Mouse (Mus musculus) hindbrain, embryonic 14.5 days (tissue): Measurements from ENCODE around the gene Adat3. TPM values are rescaled to one million over a fixed set of nuclear protein-coding genes. Genes with fewer than 3 reads are reported as not detected.

ENCODE experiments used
- ATAC-seq: fragments of 200-750 bp; cut with Nextera tagmentation; 2 replicates; pipeline ENCODE4 v1.8.0; 2017; ENCODE audit warnings: moderate number of reproducible peaks, mild to moderate bottlenecking, moderate TSS enrichment, moderate library complexity; ENCODE audit not compliant: low FRiP score
- DNase-seq: peaks from one replicate; pipeline ENCODE4 v3.0.0-alpha.2; 2015; ENCODE audit warnings: low spot score
- H3K27ac ChIP-seq: fragments of 300-500 bp; sonication (generic); 2 replicates; pipeline ENCODE4 v1.5.1; 2014; ENCODE audit warnings: mild to moderate bottlenecking, moderate library complexity
- H3K27me3 ChIP-seq: fragments of 300-500 bp; sonication (generic); 2 replicates; pipeline ENCODE4 v1.6.1; 2014; ENCODE audit warnings: mild to moderate bottlenecking, low read length, mixed read lengths; ENCODE audit not compliant: control insufficient read depth, insufficient read depth
- H3K36me3 ChIP-seq: fragments of 300-500 bp; sonication (generic); replicated peaks from 2 replicates; pipeline ENCODE4 v1.6.1; 2014; ENCODE audit not compliant: control insufficient read depth, insufficient read depth
- H3K4me1 ChIP-seq: fragments of 300-500 bp; sonication (generic); replicated peaks from 2 replicates; pipeline ENCODE4 v1.6.1; 2014; ENCODE audit warnings: antibody characterized with exemption, low read length, mixed read lengths; ENCODE audit not compliant: control insufficient read depth, insufficient read depth
- H3K4me2 ChIP-seq: fragments of 300-500 bp; sonication (generic); replicated peaks from 2 replicates; pipeline ENCODE4 v1.6.1; 2014; ENCODE audit warnings: mild to moderate bottlenecking, moderate library complexity
- H3K4me3 ChIP-seq: fragments of 300-500 bp; sonication (generic); replicated peaks from 2 replicates; pipeline ENCODE4 v1.5.1; 2014; ENCODE audit warnings: mild to moderate bottlenecking, low read length
- H3K9ac ChIP-seq: fragments of 300-500 bp; sonication (generic); 2 replicates; pipeline ENCODE4 v1.6.1; 2014
- H3K9me3 ChIP-seq: fragments of 300-500 bp; sonication (generic); 2 replicates; pipeline ENCODE4 v1.6.1; 2016; ENCODE audit warnings: low read length; ENCODE audit not compliant: control insufficient read depth
- WGBS: fragments of 180-500 bp; shearing (Covaris S2); extraction: QIAGEN DNeasy Blood & Tissue Kit; methylation state at CpG from one replicate; pipeline ENCODE4 v1.1.7; 2014; 5-methylcytosine and 5-hydroxymethylcytosine counted together
- polyA plus RNA-seq: library from polyadenylated mRNA; unstranded; fragments of >200 nt; fragmentation: Nextera tagmentation; extraction: Ambion mirVana; gene quantifications from 2 replicates; pipeline ENCODE4 v1.2.1, GENCODE M21; 2014

The Adat3 gene
- polyA plus RNA-seq, 1 experiment from 2014 or later = 5.6 TPM

- Histone ChIP-seq H3K4me3 (no peak overlapping the region), H3K9ac (0 out of 2 replicates have a peak overlapping the region, but pooled peaks have one; percentile 16), H3K27me3 (no peaks in the 10 kb centered on the region), H3K4me1 (peaks cover 26% of the 10 kb centered on the region), H3K4me2 (no peak overlapping the region), H3K27ac (no peak overlapping the region), H3K36me3 (peaks cover 13% of the 10 kb centered on the region), H3K9me3 (no peaks in the 10 kb centered on the region)
- ATAC-seq = no peak
- 96% methylated on average over 29 of the region's 29 CpGs for WGBS
- DNase-seq = no peak
These were observed 33.8 kb upstream of the Adat3 start for GRCm38 (mm10) chr10:80568876-80569275.

- H3K4me1 ChIP-seq = peaks cover 34% of the 10 kb centered on the region
- DNase-seq = no peak
- peaks cover 13% of the 10 kb centered on the region for H3K36me3 ChIP-seq
- no peak for ATAC-seq
- H3K27ac ChIP-seq = no peak overlapping the region
- no peaks in the 10 kb centered on the region for H3K9me3 ChIP-seq
- 38% methylated on average over 10 of the region's 10 CpGs for WGBS
- H3K4me2 ChIP-seq = no peak overlapping the region
- H3K9ac ChIP-seq = no peak overlapping the region
- no peak overlapping the region for H3K4me3 ChIP-seq
- no peaks in the 10 kb centered on the region for H3K27me3 ChIP-seq
These were observed 33.0 kb upstream of the Adat3 start for GRCm38 (mm10) chr10:80569664-80570066.

GRCm38 (mm10) chr10:80570419-80570818 lies 32.3 kb upstream of the Adat3 start:
- Histone ChIP-seq H3K4me3 (no peak overlapping the region), H3K27ac (0 out of 2 replicates have a peak overlapping the region, but pooled peaks have one; percentile 14), H3K4me2 (peak overlapping the region; percentile 37; the same call in 1 of the 2 replicates), H3K4me1 (peaks cover 40% of the 10 kb centered on the region), H3K36me3 (peaks cover 13% of the 10 kb centered on the region), H3K9ac (0 out of 2 replicates have a peak overlapping the region, but pooled peaks have one; percentile 16), H3K9me3 (no peaks in the 10 kb centered on the region), H3K27me3 (no peaks in the 10 kb centered on the region)
- ATAC-seq = no peak
- DNase-seq = no peak
- 90% methylated on average over 10 of the region's 10 CpGs for WGBS

- WGBS = 21% methylated on average over 30 of the region's 30 CpGs
- Histone ChIP-seq H3K4me1 (peaks cover 47% of the 10 kb centered on the region), H3K27ac (peak overlapping the region; percentile 14; the same call in 1 of the 2 replicates), H3K9me3 (no peaks in the 10 kb centered on the region), H3K27me3 (no peaks in the 10 kb centered on the region), H3K36me3 (peaks cover 13% of the 10 kb centered on the region; the same call in 1 of the 2 replicates), H3K9ac (peak overlapping the region; percentile 16; the same call in 1 of the 2 replicates), H3K4me3 (peak overlapping the region; percentile 1; the same call in 1 of the 2 replicates), H3K4me2 (peak overlapping the region; percentile 37)
- ATAC-seq (no peak), DNase-seq (peak; percentile 28)
These were observed 31.5 kb upstream of the Adat3 start for GRCm38 (mm10) chr10:80570871-80571836.

GRCm38 (mm10) chr10:80572477-80572876 lies 30.2 kb upstream of the Adat3 start:
- no peaks in the 10 kb centered on the region for H3K9me3 ChIP-seq
- peaks cover 43% of the 10 kb centered on the region for H3K4me1 ChIP-seq

GRCm38 (mm10) chr10:80573944-80574343 lies 28.7 kb upstream of the Adat3 start:
- Histone ChIP-seq H3K4me1 (peaks cover 43% of the 10 kb centered on the region), H3K9ac (no peak overlapping the region), H3K36me3 (no peaks in the 10 kb centered on the region), H3K27ac (no peak overlapping the region), H3K9me3 (no peaks in the 10 kb centered on the region), H3K27me3 (no peaks in the 10 kb centered on the region), H3K4me2 (no peak overlapping the region), H3K4me3 (no peak overlapping the region)
- ATAC-seq (no peak), DNase-seq (no peak)
- 56% methylated on average over 9 of the region's 9 CpGs for WGBS

More at GRCm38 (mm10) chr10:80572477-80572876, 30.2 kb upstream of the Adat3 start:
- Histone ChIP-seq H3K4me3 (no peak overlapping the region), H3K4me2 (no peak overlapping the region), H3K36me3 (peaks cover 11% of the 10 kb centered on the region; the same call in 1 of the 2 replicates), H3K27me3 (no peaks in the 10 kb centered on the region), H3K27ac (no peak overlapping the region), H3K9ac (no peak overlapping the region)
- DNase-seq = no peak
- 73% methylated on average over 2 of the region's 2 CpGs for WGBS
- ATAC-seq = no peak

- H3K27me3 ChIP-seq = no peaks in the 10 kb centered on the region
- no peak for ATAC-seq
- H3K4me2 ChIP-seq = no peak overlapping the region; the same call in 1 of the 2 replicates
- peak overlapping the region; percentile 10; the same call in 1 of the 2 replicates for H3K9ac ChIP-seq
- no peaks in the 10 kb centered on the region for H3K36me3 ChIP-seq
- no peak overlapping the region for H3K4me3 ChIP-seq
- peaks cover 43% of the 10 kb centered on the region for H3K4me1 ChIP-seq
- DNase-seq = no peak
- H3K27ac ChIP-seq = no peak overlapping the region
- no peaks in the 10 kb centered on the region for H3K9me3 ChIP-seq
- WGBS = 83% methylated on average over 3 of the region's 3 CpGs
These were observed 27.8 kb upstream of the Adat3 start for GRCm38 (mm10) chr10:80574896-80575295.

- Histone ChIP-seq H3K27me3 (no peaks in the 10 kb centered on the region), H3K4me3 (peak overlapping the region; percentile 83), H3K4me2 (peak overlapping the region; percentile 88), H3K9ac (peak overlapping the region; percentile 80), H3K9me3 (no peaks in the 10 kb centered on the region), H3K36me3 (no peaks in the 10 kb centered on the region), H3K4me1 (peaks cover 35% of the 10 kb centered on the region), H3K27ac (no peak overlapping the region)
- DNase-seq (no peak), ATAC-seq (no peak)
- 19% methylated on average over 17 of the region's 17 CpGs for WGBS
These were observed 26.8 kb upstream of the Adat3 start for GRCm38 (mm10) chr10:80575925-80576324.
